Mouse (Mus musculus) heart, embryonic 14.5 days (tissue): ENCODE measurements around the gene Vmn1r198. TPM values are rescaled to one million over a fixed set of nuclear protein-coding genes. Genes with fewer than 3 reads are reported as not detected.

Experiments used
- polyA plus RNA-seq: library from polyadenylated mRNA; unstranded; fragments of >200 nt; fragmentation: Nextera tagmentation; extraction: Ambion mirVana; gene quantifications from 2 replicates; pipeline ENCODE4 v1.2.1, GENCODE M21; 2014

Vmn1r198 gene
- polyA plus RNA-seq, 1 experiment from 2014 or later: not detected

Other genes with a start within 250 kb of the Vmn1r198 start
- not detected in 2 replicates for gene Vmn1r189, start 244.5 kb upstream of the Vmn1r198 start, polyA plus RNA-seq
- gene Vmn1r191, start 166.4 kb upstream of the Vmn1r198 start, polyA plus RNA-seq: not detected in 2 replicates
- not detected in 2 replicates for gene Vmn1r192, start 159.2 kb upstream of the Vmn1r198 start, polyA plus RNA-seq
- not detected in 2 replicates for gene Vmn1r193, start 127.2 kb upstream of the Vmn1r198 start, polyA plus RNA-seq
- gene Vmn1r194, start 106.1 kb upstream of the Vmn1r198 start, polyA plus RNA-seq: not detected in 2 replicates
- gene Vmn1r195, start 79.8 kb upstream of the Vmn1r198 start, polyA plus RNA-seq: not detected in 2 replicates
- not detected in 2 replicates for gene Vmn1r196, start 60.4 kb upstream of the Vmn1r198 start, polyA plus RNA-seq
- not detected in 2 replicates for gene Vmn1r197, start 25.8 kb upstream of the Vmn1r198 start, polyA plus RNA-seq
- gene Vmn1r199, start 29.5 kb downstream of the Vmn1r198 start, polyA plus RNA-seq: not detected in 2 replicates
- gene Vmn1r200, start 40.0 kb downstream of the Vmn1r198 start, polyA plus RNA-seq: not detected in 2 replicates
- not detected in 2 replicates for gene Vmn1r201, start 121.6 kb downstream of the Vmn1r198 start, polyA plus RNA-seq
- not detected in 2 replicates for gene Vmn1r202, start 155.0 kb downstream of the Vmn1r198 start, polyA plus RNA-seq
- not detected in 2 replicates for gene Vmn1r203, start 167.8 kb downstream of the Vmn1r198 start, polyA plus RNA-seq
- gene Vmn1r204, start 202.8 kb downstream of the Vmn1r198 start, polyA plus RNA-seq: not detected in 2 replicates
- gene Vmn1r205, start 242.6 kb downstream of the Vmn1r198 start, polyA plus RNA-seq: not detected in 2 replicates